Mouse (Mus musculus) erythroblast, embryonic 14.5 days (primary cell): ENCODE results near the gene 4932438A13Rik.

ENCODE experiments used
- GATA1 ChIP-seq: IDR thresholded peaks from 2 replicates; pipeline ENCODE4 v1.6.1; 2012; ENCODE audit warnings: low read length, inconsistent platforms, mixed read lengths
- TAL1 ChIP-seq: IDR thresholded peaks from 3 replicates; pipeline ENCODE4 v1.6.1; 2012; ENCODE audit warnings: low read length, inconsistent platforms, mixed read lengths

DNA sequence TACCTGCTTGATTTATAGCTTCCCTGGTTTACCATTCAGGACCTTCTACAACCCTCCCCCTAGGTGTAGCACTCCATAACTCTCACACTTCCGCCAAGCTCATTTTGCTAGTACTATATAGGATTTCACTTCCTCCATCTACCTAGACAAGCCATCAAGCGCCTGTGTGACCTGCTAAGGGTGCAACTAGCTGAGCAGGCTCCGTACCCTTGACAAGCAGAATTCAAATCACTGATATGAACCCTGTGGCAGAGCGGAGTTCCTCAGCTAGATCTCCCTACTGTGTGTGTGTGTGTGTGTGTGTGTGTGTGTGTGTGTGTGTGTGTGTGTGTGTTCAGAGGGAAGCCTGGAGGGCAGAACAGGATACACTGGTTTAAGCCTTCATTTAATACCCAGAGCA, 37.4 kb upstream of the 4932438A13Rik start:
- TF ChIP-seq GATA1 (no peak), TAL1 (no peak)
